25 mouse cellular contexts compared by ENCODE assay signal in genomic region chr12:116709535-116709934, GRCm38 (mm10).
A peak's percentile ranks its signal among the peaks of the same experiment; 100 is the strongest.
DNase-seq lines count a peak whose midpoint lies in the region; ATAC-seq and TF ChIP-seq lines count a peak whose summit lies in the region.
"Had no signal": no experiment of that assay in that cellular context is flagged by ENCODE, and none has a peak within 500 bp of the region (broad histone marks: within the 10 kb centered on the region; RNA-seq: fewer than 3 reads in every experiment).

No protein-coding gene starts in this region.

- ATAC-seq in forebrain, embryonic 13.5 days: no peak
- ATAC-seq in forebrain, embryonic 12.5 days (ENCODE audit: low FRiP score): no peak
- peak; percentile 61 for ATAC-seq in hindbrain, embryonic 15.5 days (ENCODE audit: low FRiP score, low read depth)
- no peak for ATAC-seq in neural tube, embryonic 15.5 days (ENCODE audit: low FRiP score)
- no peak for ATAC-seq in stomach, postnatal 0 days (ENCODE audit: low FRiP score, low TSS enrichment)
- ATAC-seq: activated CD4-positive, CD25-positive, alpha-beta regulatory T cell, adult 4 months; intestine, postnatal 0 days had no signal

- H3K36me3 ChIP-seq in forebrain, embryonic 13.5 days (ENCODE audit: poor library complexity, severe bottlenecking): no peaks in the 10 kb centered on the region
- H3K36me3 ChIP-seq in forebrain, embryonic 12.5 days (replicated peaks): no peaks in the 10 kb centered on the region
- no peaks in the 10 kb centered on the region for H3K36me3 ChIP-seq in hindbrain, embryonic 15.5 days
- no peaks in the 10 kb centered on the region for H3K36me3 ChIP-seq in hindbrain, embryonic 10.5 days
- no peaks in the 10 kb centered on the region for H3K36me3 ChIP-seq in neural tube, embryonic 15.5 days
- H3K36me3 ChIP-seq in stomach, postnatal 0 days (ENCODE audit: control insufficient read depth, insufficient read depth, low read length): no peaks in the 10 kb centered on the region
- H3K36me3 ChIP-seq: embryonic facial prominence, embryonic 13.5 days; heart, embryonic 10.5 days; heart, embryonic 15.5 days; limb, embryonic 12.5 days; liver, embryonic 15.5 days; neural tube, embryonic 12.5 days had no signal

- H3K4me3 ChIP-seq in forebrain, embryonic 13.5 days: no peak overlapping the region
- no peak overlapping the region for H3K4me3 ChIP-seq in forebrain, embryonic 12.5 days (replicated peaks)
- no peak overlapping the region for H3K4me3 ChIP-seq in hindbrain, embryonic 15.5 days
- H3K4me3 ChIP-seq in hindbrain, embryonic 10.5 days: no peak overlapping the region
- no peak overlapping the region for H3K4me3 ChIP-seq in neural tube, embryonic 15.5 days (replicated peaks)
- no peak overlapping the region for H3K4me3 ChIP-seq in stomach, postnatal 0 days (ENCODE audit: low read depth, low read length)
- H3K4me3 ChIP-seq: embryonic facial prominence, embryonic 13.5 days; heart, embryonic 10.5 days; heart, embryonic 15.5 days; left cerebral cortex, adult 2 months; limb, embryonic 12.5 days; liver, embryonic 15.5 days; neural tube, embryonic 12.5 days had no signal

- H3K4me1 ChIP-seq in forebrain, embryonic 13.5 days: no peaks in the 10 kb centered on the region
- H3K4me1 ChIP-seq in forebrain, embryonic 12.5 days: peaks cover 3% of the 10 kb centered on the region; the same call in 1 of the 2 replicates
- peaks cover 12% of the 10 kb centered on the region for H3K4me1 ChIP-seq in hindbrain, embryonic 15.5 days (replicated peaks)
- H3K4me1 ChIP-seq in hindbrain, embryonic 10.5 days (replicated peaks): no peaks in the 10 kb centered on the region
- H3K4me1 ChIP-seq in neural tube, embryonic 15.5 days: peaks cover 14% of the 10 kb centered on the region
- H3K4me1 ChIP-seq in stomach, postnatal 0 days (replicated peaks; ENCODE audit: control insufficient read depth, insufficient read depth): no peaks in the 10 kb centered on the region
- H3K4me1 ChIP-seq: embryonic facial prominence, embryonic 13.5 days; heart, embryonic 10.5 days; heart, embryonic 15.5 days; limb, embryonic 12.5 days; liver, embryonic 15.5 days; neural tube, embryonic 12.5 days had no signal

- H3K4me2 ChIP-seq in forebrain, embryonic 13.5 days: no peak overlapping the region
- no peak overlapping the region for H3K4me2 ChIP-seq in forebrain, embryonic 12.5 days
- H3K4me2 ChIP-seq in hindbrain, embryonic 15.5 days: no peak overlapping the region
- H3K4me2 ChIP-seq in neural tube, embryonic 15.5 days: no peak overlapping the region
- no peak overlapping the region for H3K4me2 ChIP-seq in stomach, postnatal 0 days (replicated peaks; ENCODE audit: low read depth)
- H3K4me2 ChIP-seq: embryonic facial prominence, embryonic 13.5 days; heart, embryonic 15.5 days; limb, embryonic 12.5 days; liver, embryonic 15.5 days; lung, embryonic 14.5 days; neural tube, embryonic 12.5 days had no signal

- H3K9me3 ChIP-seq in forebrain, embryonic 13.5 days (replicated peaks): no peaks in the 10 kb centered on the region
- H3K9me3 ChIP-seq in forebrain, embryonic 12.5 days: no peaks in the 10 kb centered on the region
- H3K9me3 ChIP-seq in hindbrain, embryonic 15.5 days: no peaks in the 10 kb centered on the region
- H3K9me3 ChIP-seq in hindbrain, embryonic 10.5 days: no peaks in the 10 kb centered on the region
- H3K9me3 ChIP-seq in neural tube, embryonic 15.5 days (replicated peaks): no peaks in the 10 kb centered on the region
- H3K9me3 ChIP-seq in stomach, postnatal 0 days (ENCODE audit: control insufficient read depth, low read length): no peaks in the 10 kb centered on the region
- H3K9me3 ChIP-seq: embryonic facial prominence, embryonic 13.5 days; heart, embryonic 10.5 days; heart, embryonic 15.5 days; limb, embryonic 12.5 days; liver, embryonic 15.5 days; neural tube, embryonic 12.5 days had no signal

- H3K27ac ChIP-seq in forebrain, embryonic 13.5 days: 0 out of 2 replicates have a peak overlapping the region, but pooled peaks have one; percentile 36
- no peak overlapping the region for H3K27ac ChIP-seq in forebrain, embryonic 12.5 days
- peak overlapping the region; percentile 64 for H3K27ac ChIP-seq in hindbrain, embryonic 15.5 days (replicated peaks)
- H3K27ac ChIP-seq in hindbrain, embryonic 10.5 days: no peak overlapping the region
- peak overlapping the region; percentile 9; the same call in 1 of the 2 replicates for H3K27ac ChIP-seq in neural tube, embryonic 15.5 days (replicated peaks)
- no peak overlapping the region for H3K27ac ChIP-seq in stomach, postnatal 0 days (replicated peaks)
- H3K27ac ChIP-seq: embryonic facial prominence, embryonic 13.5 days; heart, embryonic 10.5 days; heart, embryonic 15.5 days; left cerebral cortex, adult 2 months; limb, embryonic 12.5 days; liver, embryonic 15.5 days; neural tube, embryonic 12.5 days had no signal

- WGBS in forebrain, embryonic 13.5 days: 71% methylated on average over 5 of the region's 5 CpGs
- WGBS in forebrain, embryonic 12.5 days: 74% methylated on average over 5 of the region's 5 CpGs
- 69% methylated on average over 5 of the region's 5 CpGs for WGBS in hindbrain, embryonic 15.5 days
- 79% methylated on average over 5 of the region's 5 CpGs for WGBS in hindbrain, embryonic 10.5 days
- 62% methylated on average over 5 of the region's 5 CpGs for WGBS in neural tube, embryonic 15.5 days
- 40% methylated on average over 5 of the region's 5 CpGs for WGBS in stomach, postnatal 0 days

- TF ChIP-seq CTCF in stomach, postnatal 0 days (IDR thresholded peaks at IDR 0.05; ENCODE audit: low read depth): no peak

- H3K27me3 ChIP-seq in forebrain, embryonic 13.5 days: no peaks in the 10 kb centered on the region
- H3K27me3 ChIP-seq in forebrain, embryonic 12.5 days: no peaks in the 10 kb centered on the region
- H3K27me3 ChIP-seq in hindbrain, embryonic 15.5 days: no peaks in the 10 kb centered on the region
- no peaks in the 10 kb centered on the region for H3K27me3 ChIP-seq in hindbrain, embryonic 10.5 days (ENCODE audit: insufficient read depth, poor library complexity, severe bottlenecking)
- no peaks in the 10 kb centered on the region for H3K27me3 ChIP-seq in neural tube, embryonic 15.5 days (replicated peaks)
- H3K27me3 ChIP-seq in stomach, postnatal 0 days (ENCODE audit: control insufficient read depth, insufficient read depth, low read length): no peaks in the 10 kb centered on the region
- H3K27me3 ChIP-seq: embryonic facial prominence, embryonic 13.5 days; heart, embryonic 15.5 days; limb, embryonic 12.5 days; liver, embryonic 15.5 days; neural tube, embryonic 12.5 days had no signal

- DNase-seq in hindbrain, embryonic 10.5 days (ENCODE audit: low spot score): no peak
- DNase-seq in neural tube, embryonic 10.5 days (ENCODE audit: extremely low spot score, low spot score): no peak
- peak; percentile 7 for DNase-seq in stomach, postnatal 0 days (ENCODE audit: low spot score)
- no peak for DNase-seq in layer of hippocampus, adult 11-12 months (ENCODE audit: low spot score)
- DNase-seq: adrenal gland, adult 8-10 months; cerebellum, adult 11-12 months; cerebellum, adult 9-11 months; gastrocnemius, postnatal 10 days; kidney, postnatal 14 days; lung, embryonic 14.5 days; lung, postnatal 14 days; thymus, postnatal 14 days had no signal

- H3K9ac ChIP-seq in forebrain, embryonic 13.5 days: no peak overlapping the region
- H3K9ac ChIP-seq in forebrain, embryonic 12.5 days: no peak overlapping the region
- H3K9ac ChIP-seq in hindbrain, embryonic 15.5 days: no peak overlapping the region
- no peak overlapping the region for H3K9ac ChIP-seq in neural tube, embryonic 15.5 days (replicated peaks)
- no peak overlapping the region for H3K9ac ChIP-seq in stomach, postnatal 0 days (ENCODE audit: low read length)
- H3K9ac ChIP-seq: embryonic facial prominence, embryonic 13.5 days; heart, embryonic 15.5 days; limb, embryonic 12.5 days; liver, embryonic 15.5 days; lung, embryonic 14.5 days; neural tube, embryonic 12.5 days had no signal

- TF ChIP-seq EP300 in stomach, postnatal 0 days (optimal IDR thresholded peaks at IDR 0.05): no peak

Comparison
In these comparisons a context has a peak if more than half of its experiments do, and no peak if none do; other contexts are left out.
1. H3K27ac ChIP-seq: peak in forebrain, embryonic 13.5 days (single experiment), hindbrain, embryonic 15.5 days (single experiment) and neural tube, embryonic 15.5 days (single experiment); none in forebrain, embryonic 12.5 days (single experiment), hindbrain, embryonic 10.5 days (single experiment) and stomach, postnatal 0 days (single experiment).